Mouse (Mus musculus) hindbrain, embryonic 11.5 days (tissue): ENCODE measurements around the gene Rab13. TPM values are rescaled to one million over a fixed set of nuclear protein-coding genes. Genes with fewer than 3 reads are reported as not detected.

Experiments used
- ATAC-seq: fragments of 200-750 bp; cut with Nextera tagmentation; 2 replicates; pipeline ENCODE4 v1.8.0; 2017; ENCODE audit warnings: mild to moderate bottlenecking, moderate TSS enrichment, moderate library complexity; ENCODE audit not compliant: low FRiP score
- DNase-seq: peaks from one replicate; pipeline ENCODE4 v3.0.0-alpha.2; 2015; ENCODE audit warnings: low spot score
- H3K27ac ChIP-seq: fragments of 300-500 bp; sonication (generic); 2 replicates; pipeline ENCODE4 v1.5.1; 2014; ENCODE audit warnings: mild to moderate bottlenecking, low read depth, low read length
- H3K27me3 ChIP-seq: fragments of 300-500 bp; sonication (generic); 2 replicates; pipeline ENCODE4 v1.6.1; 2014; ENCODE audit warnings: mild to moderate bottlenecking, low read length, moderate library complexity, mixed read lengths; ENCODE audit not compliant: control insufficient read depth, insufficient read depth
- H3K36me3 ChIP-seq: fragments of 300-500 bp; sonication (generic); 2 replicates; pipeline ENCODE4 v1.6.1; 2014; ENCODE audit warnings: mild to moderate bottlenecking, low read length, moderate library complexity, mixed read lengths; ENCODE audit not compliant: control insufficient read depth, insufficient read depth
- H3K4me1 ChIP-seq: fragments of 300-500 bp; sonication (generic); replicated peaks from 2 replicates; pipeline ENCODE4 v1.6.1; 2014; ENCODE audit warnings: low read length, mixed read lengths; ENCODE audit not compliant: control insufficient read depth, insufficient read depth
- H3K4me2 ChIP-seq: fragments of 300-500 bp; sonication (generic); replicated peaks from 2 replicates; pipeline ENCODE4 v1.6.1; 2014; ENCODE audit warnings: mild to moderate bottlenecking, low read depth, low read length
- H3K4me3 ChIP-seq: fragments of 300-500 bp; sonication (generic); 2 replicates; pipeline ENCODE4 v1.5.1; 2014; ENCODE audit warnings: low read depth, low read length
- H3K9ac ChIP-seq: fragments of 300-500 bp; sonication (generic); 2 replicates; pipeline ENCODE4 v1.6.1; 2014; ENCODE audit warnings: low read depth, low read length
- H3K9me3 ChIP-seq: fragments of 300-500 bp; sonication (generic); 2 replicates; pipeline ENCODE4 v1.6.1; 2016; ENCODE audit warnings: low read length; ENCODE audit not compliant: control insufficient read depth
- WGBS: fragments of 180-500 bp; shearing (Covaris S2); extraction: QIAGEN DNeasy Blood & Tissue Kit; methylation state at CpG from one replicate; pipeline ENCODE4 v1.1.7; 2014; 5-methylcytosine and 5-hydroxymethylcytosine counted together
- polyA plus RNA-seq: library from polyadenylated mRNA; unstranded; fragments of >200 nt; fragmentation: Nextera tagmentation; extraction: Ambion mirVana; gene quantifications from 2 replicates; pipeline ENCODE4 v1.2.1, GENCODE M21; 2014

Rab13 gene
- polyA plus RNA-seq, 1 experiment from 2014 or later: 15.5 TPM

DNA sequence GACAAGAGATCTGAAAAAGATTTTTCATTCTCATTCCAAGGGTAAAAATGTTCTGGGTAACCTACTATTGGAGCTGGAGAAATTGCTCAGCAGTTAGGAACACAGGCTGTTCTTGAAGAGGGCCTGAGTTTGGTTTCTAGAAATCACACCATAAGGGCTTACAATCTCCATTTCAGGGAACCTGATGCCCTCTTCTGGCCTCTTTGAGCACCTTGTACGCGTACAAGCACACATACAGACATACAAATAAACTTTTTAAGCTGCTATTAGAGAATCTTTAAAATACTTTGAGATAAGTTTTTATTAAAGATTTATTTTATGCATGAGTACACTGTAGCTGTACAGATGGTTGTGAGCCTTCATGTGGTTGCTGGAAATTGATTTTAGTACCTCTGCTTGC is 8.9 kb upstream of the Rab13 start:
- H3K9me3 ChIP-seq: no peaks in the 10 kb centered on the region
- H3K4me1 ChIP-seq: no peaks in the 10 kb centered on the region
- no peak overlapping the region for H3K9ac ChIP-seq
- no peak overlapping the region for H3K4me2 ChIP-seq
- ATAC-seq (no peak), DNase-seq (no peak)
- no peaks in the 10 kb centered on the region for H3K27me3 ChIP-seq
- peaks cover 3% of the 10 kb centered on the region; the same call in 1 of the 2 replicates for H3K36me3 ChIP-seq
- H3K4me3 ChIP-seq: no peak overlapping the region
- 95% methylated on average over 2 of the region's 2 CpGs for WGBS
- no peak overlapping the region for H3K27ac ChIP-seq

DNA sequence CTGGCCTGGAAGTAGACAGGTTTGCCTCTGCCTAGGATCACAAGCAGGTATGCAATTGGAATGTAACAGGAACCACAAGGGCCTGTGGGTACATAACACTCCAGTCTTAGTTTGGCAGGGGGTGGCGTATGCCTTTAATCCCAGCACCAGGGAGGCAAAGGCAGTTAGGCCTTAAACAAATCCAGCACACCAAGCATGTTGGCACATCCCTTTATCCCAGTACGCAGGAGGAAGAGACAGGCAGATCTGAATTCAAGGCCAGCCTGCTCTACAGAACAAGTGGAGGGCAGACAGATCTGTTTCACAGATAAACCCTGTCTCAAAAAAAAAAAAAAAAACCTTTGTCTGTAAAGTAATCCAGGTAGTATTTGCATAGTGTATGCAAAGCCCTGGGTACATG is 4.8 kb upstream of the Rab13 start:
- Histone ChIP-seq H3K27ac (no peak overlapping the region), H3K9ac (no peak overlapping the region), H3K36me3 (peaks cover 14% of the 10 kb centered on the region), H3K9me3 (no peaks in the 10 kb centered on the region), H3K4me1 (peaks cover 9% of the 10 kb centered on the region), H3K27me3 (no peaks in the 10 kb centered on the region), H3K4me2 (no peak overlapping the region), H3K4me3 (no peak overlapping the region)
- ATAC-seq (no peak), DNase-seq (no peak)
- WGBS: 89% methylated on average over 2 of the region's 2 CpGs

DNA sequence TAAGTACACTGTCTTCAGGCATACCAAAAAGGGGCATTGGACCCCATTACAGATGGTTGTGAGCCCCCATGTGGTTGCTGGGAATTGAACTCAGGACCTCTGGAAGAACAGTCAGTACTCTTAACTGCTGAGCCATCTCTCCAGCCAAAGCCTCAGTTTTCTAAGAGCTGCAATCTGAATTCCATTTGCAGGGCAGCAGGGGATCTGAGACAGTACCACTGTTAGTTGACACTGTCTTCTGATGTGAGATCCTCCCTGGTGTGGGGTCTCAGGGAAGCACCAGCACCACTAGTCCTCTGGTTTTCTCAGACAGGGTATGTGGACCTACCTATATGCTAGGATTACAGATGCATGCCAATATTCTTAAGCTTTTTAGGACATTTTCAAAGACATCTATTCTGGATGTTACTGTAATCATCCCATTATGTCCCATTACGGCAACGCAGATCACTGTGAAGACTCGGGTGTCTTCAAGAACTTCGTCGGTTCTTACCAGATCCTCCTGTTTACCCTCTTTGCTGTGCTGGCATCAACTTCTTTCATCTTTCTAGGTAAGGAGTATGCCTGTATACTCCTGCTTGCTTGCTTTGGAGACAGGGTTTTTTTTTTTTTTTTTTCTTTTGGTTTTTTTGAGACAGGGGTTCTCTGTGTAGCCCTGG is 3.5 kb upstream of the Rab13 start:
- DNase-seq (no peak), ATAC-seq (no peak)
- Histone ChIP-seq H3K36me3 (peaks cover 14% of the 10 kb centered on the region), H3K9ac (no peak overlapping the region), H3K9me3 (no peaks in the 10 kb centered on the region), H3K4me1 (peaks cover 9% of the 10 kb centered on the region), H3K27ac (no peak overlapping the region), H3K4me2 (no peak overlapping the region), H3K27me3 (no peaks in the 10 kb centered on the region), H3K4me3 (no peak overlapping the region)
- 88% methylated on average over 5 of the region's 5 CpGs for WGBS

- no peak for ATAC-seq
- Histone ChIP-seq H3K27me3 (no peaks in the 10 kb centered on the region), H3K4me3 (peak overlapping the region; percentile 77; the same call in 1 of the 2 replicates), H3K4me1 (peaks cover 9% of the 10 kb centered on the region), H3K27ac (no peak overlapping the region), H3K9me3 (no peaks in the 10 kb centered on the region), H3K9ac (no peak overlapping the region), H3K4me2 (peak overlapping the region; percentile 70), H3K36me3 (peaks cover 14% of the 10 kb centered on the region)
- WGBS: 85% methylated on average over 13 of the region's 13 CpGs
- DNase-seq: no peak
These were observed 1.8 kb upstream of the Rab13 start for GRCm38 (mm10) chr3:90211475-90212398.

- Histone ChIP-seq H3K4me2 (peak overlapping the region; percentile 70), H3K27me3 (no peaks in the 10 kb centered on the region), H3K9ac (peak overlapping the region; percentile 44), H3K9me3 (no peaks in the 10 kb centered on the region), H3K36me3 (peaks cover 14% of the 10 kb centered on the region), H3K27ac (no peak overlapping the region), H3K4me1 (peaks cover 9% of the 10 kb centered on the region), H3K4me3 (peak overlapping the region; percentile 77)
- DNase-seq (no peak), ATAC-seq (no peak)
- 13% methylated on average over 5 of the region's 5 CpGs for whole genome bisulfite sequencing
These were observed 772 bp upstream of the Rab13 start for GRCm38 (mm10) chr3:90212723-90213122.

DNA sequence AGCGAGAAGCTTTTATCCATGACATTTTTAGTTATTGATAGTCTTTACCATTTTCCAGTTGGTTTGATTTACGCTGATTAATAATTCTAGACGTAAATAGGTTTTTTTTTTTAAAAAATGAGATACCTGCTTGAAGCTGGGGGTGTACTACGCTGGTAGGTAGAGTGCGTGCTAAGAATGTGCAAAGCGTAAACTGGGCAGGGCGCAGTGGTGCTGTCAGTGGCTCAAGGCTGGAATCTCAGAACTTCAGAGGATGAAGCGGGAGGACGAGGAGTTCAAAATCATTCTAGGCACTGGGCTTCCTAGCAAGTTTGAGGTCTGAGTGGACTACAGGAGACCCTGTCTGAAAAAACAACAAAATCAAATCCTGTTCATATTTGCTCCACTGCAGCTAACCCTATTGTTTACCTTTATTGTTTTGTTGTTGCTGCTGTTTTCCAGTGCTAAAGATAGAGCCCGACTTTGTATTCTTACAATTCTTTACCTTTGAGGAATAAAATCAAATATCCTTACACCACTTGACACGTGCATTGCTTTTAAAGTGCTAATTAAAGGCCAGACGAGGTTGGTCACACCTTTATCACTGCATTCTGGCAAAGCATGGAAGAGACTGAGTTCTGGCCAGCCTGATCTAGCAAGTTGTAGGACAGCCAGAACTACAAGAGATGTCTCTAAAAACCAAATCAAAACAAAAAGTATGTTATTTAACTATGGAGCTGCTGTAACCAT is 625 bp downstream of the Rab13 start:
- WGBS: 15% methylated on average over 12 of the region's 12 CpGs
- DNase-seq (no peak), ATAC-seq (peak; percentile 63)
- H3K9ac ChIP-seq: peak overlapping the region; percentile 3; the same call in 1 of the 2 replicates
- H3K27ac ChIP-seq: no peak overlapping the region
- H3K27me3 ChIP-seq: no peaks in the 10 kb centered on the region
- peak overlapping the region; percentile 77 for H3K4me3 ChIP-seq
- no peaks in the 10 kb centered on the region for H3K9me3 ChIP-seq
- H3K4me1 ChIP-seq: peaks cover 9% of the 10 kb centered on the region
- peaks cover 11% of the 10 kb centered on the region for H3K36me3 ChIP-seq
- H3K4me2 ChIP-seq: peak overlapping the region; percentile 44

DNA sequence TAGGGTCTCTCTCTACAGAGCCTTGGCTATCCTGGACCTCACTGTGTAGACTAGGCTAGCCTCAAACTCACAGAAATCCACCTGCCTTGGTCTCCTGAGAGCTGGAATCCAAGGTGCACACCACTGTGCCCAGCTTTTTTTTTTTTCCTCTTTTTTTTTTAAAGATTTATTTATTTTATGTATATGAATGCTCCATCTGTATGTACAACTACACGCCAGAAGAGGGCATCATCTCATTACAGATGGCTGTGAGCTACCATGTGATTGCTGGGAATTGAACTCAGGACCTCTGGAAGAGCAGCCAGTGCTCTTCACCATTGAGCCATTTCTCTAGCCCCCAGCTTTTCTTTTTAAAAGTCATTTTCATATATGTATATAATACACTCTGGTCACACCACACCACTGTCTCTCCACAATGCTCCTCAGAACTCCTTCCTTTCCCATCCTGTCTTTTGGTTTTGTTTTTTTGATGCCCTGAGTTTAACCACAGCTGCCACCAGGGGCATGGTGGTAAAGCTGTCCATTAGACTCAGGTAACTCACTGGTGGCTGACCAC is 2.4 kb downstream of the Rab13 start:
- Histone ChIP-seq H3K27ac (no peak overlapping the region), H3K36me3 (peaks cover 6% of the 10 kb centered on the region), H3K9ac (no peak overlapping the region), H3K27me3 (no peaks in the 10 kb centered on the region), H3K9me3 (no peaks in the 10 kb centered on the region), H3K4me3 (no peak overlapping the region), H3K4me2 (no peak overlapping the region), H3K4me1 (peaks cover 9% of the 10 kb centered on the region)
- DNase-seq (no peak), ATAC-seq (no peak)
- 38% methylated on average over 1 of the region's 1 CpGs for WGBS

DNA sequence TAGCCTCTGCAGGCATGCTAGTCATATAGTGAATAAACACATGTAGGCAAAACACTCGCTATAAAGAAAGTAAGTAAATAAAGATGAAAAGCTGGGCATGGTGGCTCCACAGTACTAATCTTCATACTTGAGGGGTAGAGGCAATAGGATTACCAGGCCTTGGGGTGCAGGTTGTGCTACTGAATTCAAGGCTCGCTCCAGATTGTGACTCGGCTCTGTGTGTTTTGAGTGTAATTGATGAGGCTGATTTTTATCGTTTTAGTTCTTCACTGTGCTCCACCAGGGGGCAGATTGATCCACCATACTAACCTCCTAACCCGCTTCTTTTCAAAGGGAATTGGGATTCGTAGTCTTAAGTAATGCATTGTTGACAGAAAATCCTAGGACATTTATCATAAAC is 6.6 kb downstream of the Rab13 start:
- peak overlapping the region; percentile 36 for H3K4me3 ChIP-seq
- WGBS: 15% methylated on average over 6 of the region's 6 CpGs
- ATAC-seq (peak; percentile 57), DNase-seq (peak; percentile 77)
- H3K27ac ChIP-seq: peak overlapping the region; percentile 61; the same call in 1 of the 2 replicates
- H3K9me3 ChIP-seq: no peaks in the 10 kb centered on the region
- H3K27me3 ChIP-seq: no peaks in the 10 kb centered on the region
- H3K9ac ChIP-seq: peak overlapping the region; percentile 68
- H3K4me2 ChIP-seq: peak overlapping the region; percentile 76
- H3K4me1 ChIP-seq: no peaks in the 10 kb centered on the region
- no peaks in the 10 kb centered on the region for H3K36me3 ChIP-seq
